Mouse (Mus musculus) brain, embryonic 18.5 days (tissue): Measurements from ENCODE around the gene Ttll9.

Experiments used
- DNase-seq: peaks from one replicate; pipeline ENCODE4 v3.0.0-alpha.2; 2012; ENCODE audit warnings: low read depth, low spot score

Ttll9 gene

DNA sequence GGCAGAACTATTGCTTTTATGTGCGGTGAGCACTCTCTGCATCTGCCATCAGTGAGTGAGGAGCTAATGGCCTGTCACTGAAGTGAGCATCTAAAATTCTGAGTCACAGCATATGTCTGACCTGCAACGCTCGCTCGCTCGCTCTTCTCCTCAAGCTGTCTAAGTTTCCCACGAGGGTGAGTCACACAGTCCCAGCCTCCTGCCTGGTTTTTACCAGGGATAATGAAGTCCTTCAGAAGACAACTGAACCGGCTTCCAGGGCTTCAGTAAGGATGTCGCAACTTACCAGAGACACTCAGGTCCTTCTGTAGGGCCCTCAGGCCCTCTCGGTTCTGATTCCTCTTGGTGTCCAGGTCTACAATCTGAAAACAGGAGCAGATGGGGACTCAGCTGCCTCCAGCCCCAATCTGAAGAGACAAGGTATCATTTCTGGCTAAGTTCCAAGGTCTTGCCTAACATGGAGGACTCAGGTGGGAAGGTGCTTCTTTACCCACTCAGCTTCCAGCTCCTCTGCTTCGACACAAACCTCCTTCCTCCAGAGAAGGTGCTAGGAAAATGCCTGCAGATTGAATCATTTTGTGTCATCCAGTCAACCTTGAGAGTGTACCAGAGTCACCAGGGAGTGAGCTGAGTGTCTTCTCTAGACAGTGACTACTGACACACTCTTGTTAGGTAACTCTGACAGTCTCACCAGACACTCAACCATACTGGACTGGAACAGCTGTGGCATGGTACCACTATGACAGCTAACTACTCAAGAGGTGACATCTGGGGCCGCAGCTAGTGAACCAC is 51.6 kb downstream of the Ttll9 start:
- DNase-seq = no peak

DNA sequence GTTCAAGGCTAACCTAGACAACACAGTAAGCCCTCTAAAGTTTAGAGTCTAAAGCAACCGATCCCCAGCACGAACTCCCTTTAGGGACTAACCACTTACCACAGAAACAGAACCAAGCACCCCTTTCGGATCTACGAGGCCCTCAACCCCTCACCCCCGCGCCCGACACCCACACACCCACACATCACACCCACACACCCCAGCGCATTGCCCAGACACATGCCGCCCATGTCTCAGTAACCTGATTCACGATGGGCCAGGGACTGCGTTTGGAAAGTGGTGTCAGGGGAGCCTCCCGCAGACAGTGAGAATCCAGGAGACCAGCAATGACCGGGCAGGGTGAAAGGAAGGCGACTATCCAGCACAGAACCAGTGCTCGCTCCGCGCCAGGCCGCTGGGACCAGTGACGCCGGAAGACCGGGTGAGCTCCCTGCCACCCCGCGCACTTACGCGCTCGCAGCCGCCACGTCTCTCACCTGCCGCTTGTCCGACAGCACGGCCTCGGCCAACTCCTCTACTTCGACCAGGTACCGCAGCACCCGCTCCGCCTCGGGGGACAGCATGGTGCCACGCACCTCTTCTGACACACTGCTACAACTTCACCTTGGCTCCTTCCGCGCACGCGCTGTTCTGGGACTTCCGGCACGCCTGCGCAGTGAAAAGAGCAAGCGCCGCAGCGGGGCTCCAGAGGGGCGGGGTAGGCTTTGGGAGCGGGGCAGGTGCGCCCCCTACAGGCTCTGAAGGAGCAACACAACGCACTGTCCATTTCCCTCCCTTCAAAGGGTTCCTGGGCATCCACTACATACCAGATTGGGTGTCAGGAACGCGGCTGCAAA is 52.7 kb downstream of the Ttll9 start, which contains the start of gene Pdrg1:
Gene Pdrg1, minus strand, starts transcription at position 670 of the 836 bp plus-strand sequence.
- DNase-seq = peak; percentile 86

DNA sequence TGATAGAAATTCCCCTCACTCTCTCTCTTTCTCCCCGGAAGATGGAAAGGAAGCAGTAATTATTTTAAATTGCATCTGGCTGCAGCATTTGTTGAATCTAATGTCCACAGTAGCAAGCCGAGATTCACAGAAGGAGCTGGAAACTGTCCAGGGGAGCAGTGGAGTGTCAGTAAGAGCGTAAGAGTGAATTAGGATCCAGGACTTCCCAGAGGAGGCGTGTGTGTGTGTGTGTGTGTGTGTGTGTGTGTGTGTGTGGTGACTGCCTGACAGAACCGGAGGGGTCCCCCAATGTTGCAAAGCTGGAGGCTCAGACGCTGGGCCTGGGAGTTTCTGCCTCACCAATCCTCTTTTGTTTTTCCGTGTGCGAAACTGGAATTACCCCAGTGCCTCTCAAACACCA is 53.5 kb downstream of the Ttll9 start:
- DNase-seq = no peak

DNA sequence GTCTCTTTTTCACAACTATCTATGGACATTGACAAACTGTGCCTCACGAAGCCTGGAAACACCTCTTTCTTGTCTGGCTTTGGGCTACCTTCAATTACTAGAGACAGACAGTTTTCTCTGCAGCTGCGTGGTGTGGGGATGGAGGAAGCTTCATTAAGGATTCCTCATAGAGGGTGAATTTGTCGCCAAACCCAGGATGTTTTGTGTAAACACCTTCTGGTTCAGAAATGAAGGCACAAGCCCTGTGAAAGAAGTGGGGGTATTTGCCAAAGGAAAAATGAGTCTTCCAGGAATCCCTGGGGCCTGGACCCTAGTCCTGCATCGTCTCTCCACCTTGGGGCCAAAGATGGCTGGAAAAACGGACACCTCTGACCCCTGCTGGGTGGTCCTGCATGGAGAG is 54.5 kb downstream of the Ttll9 start:
- DNase-seq = no peak

DNA sequence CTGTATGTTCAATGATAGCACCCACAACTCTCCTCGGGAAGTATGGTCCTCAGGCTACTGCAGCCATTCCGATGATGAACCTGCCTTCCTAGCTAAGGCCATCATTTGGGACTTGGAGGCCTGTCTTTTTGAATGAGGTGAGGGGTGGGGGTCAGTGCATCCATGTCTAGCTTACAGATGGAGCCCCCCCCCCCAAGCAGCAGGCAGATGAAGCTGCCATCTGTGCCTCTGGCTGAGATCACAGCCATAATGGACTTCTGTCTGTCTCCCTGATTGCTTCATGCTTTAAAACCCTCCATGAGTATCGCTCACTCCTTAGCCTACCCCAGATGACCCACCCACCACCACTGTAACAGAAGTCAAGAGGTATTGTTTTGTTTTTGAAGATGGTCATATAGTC is 57.1 kb downstream of the Ttll9 start:
- DNase-seq = no peak

DNA sequence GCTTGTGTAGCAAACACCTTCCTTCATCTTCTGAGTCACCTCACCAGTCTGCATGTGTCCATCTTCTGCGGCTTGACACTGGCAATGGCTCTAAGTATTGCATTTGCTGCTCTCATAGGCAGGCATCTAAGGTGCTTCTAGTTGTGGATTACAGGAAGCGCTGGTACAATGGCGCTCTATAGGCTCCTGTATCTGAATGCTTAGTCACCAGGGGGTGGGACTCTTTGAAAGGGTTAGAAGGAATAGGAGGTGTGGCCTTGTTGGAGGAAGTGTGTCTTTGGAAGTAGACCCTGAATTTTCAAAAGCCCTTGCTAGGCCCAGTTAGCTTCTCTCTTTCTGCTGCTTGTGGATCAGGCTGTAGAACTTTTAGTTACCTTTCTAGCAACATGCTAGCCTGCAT is 58.9 kb downstream of the Ttll9 start:
- no peak for DNase-seq

DNA sequence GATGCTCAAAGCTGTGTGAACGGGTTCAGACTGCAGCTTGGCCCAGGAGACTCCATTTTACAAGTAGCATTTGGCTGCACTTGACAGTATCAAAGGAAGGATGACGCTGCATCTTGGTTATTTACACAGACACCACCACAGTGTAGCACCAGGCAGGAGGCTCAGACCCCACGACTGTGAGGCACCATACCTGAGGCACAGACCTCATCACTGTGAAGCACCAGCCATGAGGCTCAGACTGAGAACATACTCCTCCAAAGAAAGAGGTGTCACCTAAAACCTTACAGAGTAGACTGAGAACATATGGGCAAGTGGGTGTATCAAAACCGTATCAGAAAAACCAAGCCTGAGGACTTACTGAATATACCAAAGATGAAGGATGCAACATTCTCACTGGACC is 60.6 kb downstream of the Ttll9 start:
- DNase-seq = no peak

DNA sequence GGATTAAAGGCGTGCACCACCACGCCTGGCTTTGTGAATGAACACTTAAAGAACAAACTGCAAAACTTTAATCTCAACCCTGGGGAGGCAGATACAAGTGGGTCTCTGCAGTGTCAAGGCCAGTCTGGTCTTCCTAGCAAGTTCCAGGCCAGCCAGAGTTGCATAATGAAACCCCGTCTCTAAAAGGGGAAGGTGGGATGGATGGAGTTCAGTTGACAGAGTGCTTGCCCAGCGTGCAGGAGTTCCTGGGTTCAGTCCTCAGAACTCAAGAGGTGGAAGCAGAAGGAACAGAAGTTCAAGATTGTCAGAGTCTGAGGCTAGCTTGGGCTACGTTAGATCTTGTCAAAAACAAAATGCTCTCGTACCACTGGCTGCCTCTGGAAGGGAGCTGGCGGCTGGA is 63.8 kb downstream of the Ttll9 start:
- DNase-seq = no peak

DNA sequence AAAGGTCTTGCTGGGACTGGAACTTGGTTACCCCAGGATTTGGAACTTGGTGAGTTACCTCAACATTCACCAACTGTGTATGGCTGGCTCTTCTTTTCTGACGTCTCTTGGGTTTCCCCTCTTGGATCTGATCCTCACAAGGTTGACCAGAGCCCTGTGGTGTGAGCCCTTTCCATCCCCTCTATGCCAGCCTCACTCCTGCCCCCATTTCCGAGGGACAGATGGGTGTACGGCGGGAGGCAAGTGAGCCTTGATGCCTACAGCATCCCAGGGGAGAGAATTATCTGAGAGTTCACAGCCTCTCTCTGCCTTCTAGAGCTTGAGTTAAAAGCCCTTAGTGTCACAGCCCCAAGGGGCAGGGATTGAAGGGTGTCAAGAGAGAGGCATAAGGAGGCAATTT is 65.2 kb downstream of the Ttll9 start:
- DNase-seq = no peak

DNA sequence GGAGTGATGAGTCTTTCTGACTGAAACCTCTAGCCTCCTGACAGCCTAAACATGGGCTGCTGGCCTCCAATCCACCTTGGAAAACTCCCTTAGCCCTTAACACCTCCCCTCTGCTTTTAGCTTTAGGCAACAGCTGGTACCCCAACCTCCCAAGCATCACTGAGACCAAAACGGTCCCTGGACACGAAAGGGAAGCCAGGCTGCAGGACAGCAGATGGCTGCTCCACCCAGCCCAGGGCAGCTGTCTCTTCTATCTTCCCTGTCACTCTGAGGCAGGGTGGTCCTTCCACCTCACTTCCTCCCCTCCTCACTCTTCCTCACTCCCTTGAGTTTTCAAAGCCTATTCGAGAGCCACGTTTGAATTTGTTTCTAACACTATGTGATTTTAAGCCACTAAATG is 68.1 kb downstream of the Ttll9 start:
- DNase-seq = no peak

DNA sequence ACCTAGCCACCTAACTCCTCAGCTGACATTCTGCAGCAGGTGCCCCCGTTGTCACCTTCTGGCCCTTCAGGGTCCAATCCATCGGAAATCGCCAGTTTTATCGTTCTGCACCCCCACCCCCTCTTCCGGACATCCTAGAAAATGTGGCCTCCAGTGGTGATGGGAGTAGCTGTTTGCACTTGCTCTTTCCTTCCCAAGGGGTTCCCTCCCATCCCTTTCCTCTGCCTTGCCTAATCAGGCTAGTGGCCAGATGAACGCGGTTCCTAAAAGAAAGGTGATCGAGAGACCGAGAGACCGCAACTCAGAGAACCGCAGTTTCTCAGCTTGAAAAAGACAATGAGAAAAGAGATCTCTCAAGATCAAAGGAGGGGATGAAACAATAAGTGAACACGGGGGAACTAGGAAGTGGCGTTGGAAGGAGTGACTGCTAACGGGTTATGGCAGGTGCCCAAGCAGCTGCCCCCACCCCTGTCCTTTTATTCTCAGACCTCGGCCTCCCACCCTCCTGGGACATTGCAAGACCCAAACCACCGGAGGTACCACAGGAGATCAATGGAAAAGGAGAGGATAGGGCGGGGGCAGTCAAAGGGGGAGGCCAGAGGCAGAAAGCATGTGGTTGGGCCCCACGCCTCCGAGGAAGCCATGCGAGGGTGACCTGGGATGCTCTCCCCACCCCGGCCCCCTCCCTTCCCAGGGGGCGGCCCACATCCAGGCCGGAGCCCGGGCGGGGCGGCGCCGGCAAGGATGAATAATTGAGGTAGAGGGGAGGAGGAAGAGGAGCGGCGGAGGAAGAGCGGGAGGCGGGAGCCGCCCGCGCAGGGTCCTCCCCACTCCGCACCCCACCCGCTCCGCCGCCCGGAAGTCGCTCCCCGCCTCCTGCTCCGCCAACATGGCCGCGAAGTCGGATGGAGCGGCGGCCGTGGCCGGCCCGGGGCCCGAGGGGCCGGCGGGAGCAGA is 69.1 kb downstream of the Ttll9 start, which contains the start of gene Xkr7:
Gene Xkr7, plus strand, starts transcription at position 727 of the 957 bp plus-strand sequence.
- no peak for DNase-seq

DNA sequence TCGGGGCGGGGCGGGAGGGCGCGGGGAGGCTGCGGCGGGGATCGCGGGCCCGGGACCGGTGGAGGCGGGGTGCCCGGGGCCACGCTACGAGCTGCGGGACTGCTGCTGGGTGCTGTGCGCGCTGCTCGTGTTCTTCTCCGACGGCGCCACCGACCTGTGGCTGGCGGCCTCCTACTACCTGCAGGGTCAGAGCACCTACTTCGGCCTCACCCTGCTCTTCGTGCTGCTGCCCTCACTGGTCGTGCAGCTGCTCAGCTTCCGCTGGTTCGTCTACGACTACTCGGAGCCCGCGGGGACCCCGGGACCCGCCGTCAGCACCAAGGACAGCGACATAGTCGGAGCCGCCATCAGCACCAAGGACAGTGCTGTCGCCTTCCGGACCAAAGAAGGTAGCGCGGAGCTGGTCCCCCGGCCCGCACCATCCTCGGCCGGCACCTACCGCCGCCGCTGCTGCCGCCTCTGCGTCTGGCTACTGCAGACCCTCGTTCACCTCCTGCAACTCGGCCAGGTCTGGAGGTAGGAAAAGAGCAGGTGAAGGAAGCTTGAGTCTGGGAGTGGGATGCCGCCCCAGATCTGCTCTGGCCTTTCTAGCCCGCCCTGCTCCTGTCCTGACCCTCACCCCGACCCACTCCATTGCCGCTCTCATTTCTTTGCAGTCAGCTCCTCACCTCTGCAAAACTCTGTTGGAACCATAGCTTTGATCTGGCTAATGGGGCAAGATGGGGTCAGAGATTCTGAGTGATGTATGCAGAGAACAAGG is 70.0 kb downstream of the Ttll9 start:
- no peak for DNase-seq

DNA sequence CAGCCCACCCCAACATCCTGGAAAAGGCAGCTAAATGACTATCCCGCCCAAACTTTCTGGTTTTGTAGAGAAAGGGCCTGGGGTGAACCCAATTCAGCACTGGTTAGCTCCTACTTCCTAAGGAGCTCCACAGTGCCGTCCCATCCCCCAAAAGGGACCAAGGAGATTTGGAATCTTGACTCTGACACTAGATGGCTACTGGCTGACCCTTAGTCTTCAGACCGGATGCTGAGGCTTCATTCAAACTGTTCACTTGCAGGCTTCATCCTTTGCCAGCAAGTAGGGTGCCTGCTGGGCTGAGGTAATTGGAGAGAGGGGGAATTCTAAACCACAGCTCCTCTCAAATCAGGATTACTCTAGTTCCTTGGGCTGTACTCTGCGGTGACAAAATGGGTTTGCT is 70.7 kb downstream of the Ttll9 start:
- no peak for DNase-seq

DNA sequence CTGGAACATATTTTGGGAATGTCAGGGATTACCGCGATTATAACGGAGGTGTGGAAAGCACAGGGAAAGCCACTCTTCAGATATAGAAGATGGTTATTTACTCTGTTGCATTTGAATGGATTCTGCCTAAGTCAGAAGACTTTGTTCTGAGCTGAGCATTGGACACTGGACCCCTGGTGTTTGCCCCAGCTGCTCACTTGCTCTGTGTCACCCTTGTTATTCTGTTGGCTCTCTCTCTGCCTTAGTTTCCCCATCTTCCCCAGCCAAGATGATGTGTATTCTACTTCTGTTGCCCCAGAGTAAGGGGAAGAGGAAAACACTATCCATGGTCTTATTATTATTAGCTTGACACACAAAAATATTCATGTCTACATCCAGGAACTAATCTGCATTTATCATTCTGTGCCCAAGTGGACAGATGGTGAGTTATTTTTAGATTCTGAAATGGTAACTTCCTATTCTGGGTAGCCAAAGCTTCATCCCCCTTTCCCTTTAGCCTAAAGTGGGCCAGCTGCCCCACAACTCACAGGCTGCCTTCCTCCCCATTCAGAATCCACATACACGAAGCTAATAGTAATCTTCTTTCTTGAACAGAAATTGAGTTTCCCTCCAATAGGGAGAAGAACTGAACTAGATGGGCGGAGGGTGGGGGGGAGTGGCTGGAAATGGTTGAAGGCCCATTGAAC is 71.4 kb downstream of the Ttll9 start:
- no peak for DNase-seq

DNA sequence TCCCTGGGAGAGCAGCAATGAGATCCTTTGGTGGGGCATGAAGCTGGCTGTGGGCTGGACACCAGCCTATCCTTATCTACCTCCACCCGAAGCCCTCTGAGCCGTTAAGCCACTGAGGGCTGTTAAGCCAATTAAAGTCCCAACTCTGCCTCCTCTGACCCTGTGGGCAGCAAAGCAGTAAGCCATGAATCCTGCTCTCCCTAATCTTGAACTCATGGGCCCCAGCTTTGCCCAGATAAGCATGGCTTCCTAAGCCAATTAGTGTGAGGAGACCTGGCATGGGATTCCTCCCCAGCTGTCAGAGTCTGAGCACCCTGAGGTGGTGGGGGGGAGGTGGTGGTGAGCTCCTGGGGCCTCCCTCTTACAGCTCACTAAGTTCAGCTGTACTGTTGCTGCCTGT is 74.4 kb downstream of the Ttll9 start:
- no peak for DNase-seq

DNA sequence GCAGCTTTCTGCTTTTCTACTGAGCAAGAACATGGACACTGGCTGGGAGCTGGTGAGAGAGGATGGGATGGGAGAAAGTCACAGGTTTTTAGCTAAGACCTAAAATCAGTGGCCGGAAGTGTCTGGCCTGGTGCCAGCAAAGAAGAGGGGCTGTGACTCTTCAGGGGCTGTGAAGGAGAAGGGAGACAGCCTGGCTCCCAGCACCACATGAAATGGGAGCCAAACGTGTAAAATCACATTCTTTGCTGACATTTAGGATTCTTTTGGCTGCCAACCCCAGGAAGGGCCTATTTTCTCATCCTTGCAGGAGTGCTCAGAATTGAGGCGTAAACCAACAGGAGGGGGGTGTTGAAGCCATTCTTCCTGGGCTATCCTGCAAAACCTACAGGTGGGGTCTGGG is 81.6 kb downstream of the Ttll9 start:
- DNase-seq = no peak

DNA sequence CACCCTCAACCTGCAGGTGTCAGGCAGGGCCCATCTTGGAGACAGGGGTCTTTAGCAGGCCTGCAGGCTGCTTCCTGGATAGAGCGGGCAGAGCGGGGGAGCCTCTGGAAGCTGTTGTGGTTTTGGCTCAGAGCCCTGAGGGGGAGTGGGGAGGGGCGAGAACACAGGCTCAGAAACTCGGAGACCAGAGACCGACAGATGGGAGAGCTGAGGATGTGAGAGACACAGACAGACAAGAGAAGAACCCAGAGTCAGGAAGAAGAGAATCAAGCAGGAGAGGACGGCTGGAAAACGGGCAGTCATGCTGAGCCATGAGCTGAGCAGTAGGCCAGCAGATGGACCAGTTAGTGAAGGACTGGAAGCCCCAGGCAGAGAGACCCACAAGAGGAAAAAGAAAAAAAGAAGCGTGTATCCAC is 83.6 kb downstream of the Ttll9 start:
- DNase-seq = no peak

DNA sequence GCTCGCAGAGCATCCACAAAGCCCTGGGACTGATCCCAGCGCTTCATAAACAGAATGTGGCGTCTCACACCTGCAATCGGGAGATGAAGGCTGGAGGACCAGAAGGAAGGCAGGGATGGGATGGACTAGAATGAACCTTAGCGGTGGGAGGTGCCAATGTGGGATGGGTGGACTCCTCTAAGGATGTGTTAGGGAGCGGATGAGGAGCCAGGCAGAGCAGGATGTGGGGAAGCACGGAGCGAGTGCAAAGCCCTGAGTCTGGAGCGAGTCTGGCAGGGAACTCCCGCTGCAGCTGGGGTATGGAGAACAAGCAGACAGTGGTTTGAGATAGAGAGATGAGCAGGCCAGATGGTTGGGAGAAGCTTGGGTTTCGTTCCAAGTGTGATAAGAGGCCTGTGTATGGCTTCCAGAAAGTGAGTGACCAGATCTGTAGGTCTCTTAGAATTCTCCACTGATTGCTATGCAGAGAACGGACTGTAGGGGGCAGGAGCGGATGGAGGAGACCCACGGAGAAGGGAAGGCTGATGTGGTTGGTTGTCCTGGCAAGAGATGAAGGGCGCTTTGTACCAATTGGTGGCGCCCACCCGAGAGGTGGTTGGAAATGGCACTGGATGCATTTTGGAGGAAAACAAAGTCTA is 85.7 kb downstream of the Ttll9 start:
- no peak for DNase-seq

DNA sequence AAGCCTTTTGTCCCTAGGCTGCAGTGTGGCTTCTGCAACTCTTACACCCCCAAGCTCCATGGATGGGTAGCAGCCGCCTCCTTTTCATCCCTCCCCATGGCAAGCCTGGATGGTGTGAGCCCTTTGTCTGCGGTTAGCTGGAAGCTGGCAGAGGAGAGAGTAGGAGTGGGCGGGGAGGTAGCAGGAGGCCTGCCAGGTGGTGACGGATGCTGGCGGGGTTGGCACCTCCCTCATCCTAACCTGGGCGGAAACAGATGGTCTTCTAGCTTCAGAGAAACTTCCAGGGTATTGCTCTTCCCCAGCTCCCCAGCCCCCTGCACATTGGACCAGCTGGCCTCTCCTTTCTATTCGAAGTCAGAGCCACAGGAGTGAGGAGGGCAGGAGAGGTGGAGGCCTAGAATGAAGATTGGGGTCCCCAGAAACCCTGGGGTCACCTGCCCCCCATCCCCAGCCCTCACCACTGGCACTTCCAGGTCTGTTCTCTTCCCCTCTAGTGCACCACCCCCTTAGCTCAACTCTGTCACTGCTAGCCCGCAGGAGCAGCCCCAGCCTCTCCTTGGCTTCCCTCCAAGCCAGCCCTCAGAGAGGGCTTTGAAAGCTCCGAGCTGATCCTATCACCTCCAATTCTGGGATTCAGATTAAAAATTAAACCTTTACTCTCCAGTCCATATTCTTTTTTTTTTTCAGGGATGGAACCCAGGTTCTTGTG is 87.2 kb downstream of the Ttll9 start:
- no peak for DNase-seq
